Mouse (Mus musculus) heart, postnatal 0 days (tissue): ENCODE measurements around the gene Tpgs1.

Source experiments
- CTCF ChIP-seq: IDR thresholded peaks from 2 replicates; pipeline ENCODE4 v1.5.1; 2016; ENCODE audit warnings: antibody characterized with exemption, control low read depth, low read depth
- EP300 ChIP-seq: IDR thresholded peaks from 2 replicates; pipeline ENCODE4 v1.6.1; 2016; ENCODE audit warnings: antibody characterized with exemption, low read depth

DNA sequence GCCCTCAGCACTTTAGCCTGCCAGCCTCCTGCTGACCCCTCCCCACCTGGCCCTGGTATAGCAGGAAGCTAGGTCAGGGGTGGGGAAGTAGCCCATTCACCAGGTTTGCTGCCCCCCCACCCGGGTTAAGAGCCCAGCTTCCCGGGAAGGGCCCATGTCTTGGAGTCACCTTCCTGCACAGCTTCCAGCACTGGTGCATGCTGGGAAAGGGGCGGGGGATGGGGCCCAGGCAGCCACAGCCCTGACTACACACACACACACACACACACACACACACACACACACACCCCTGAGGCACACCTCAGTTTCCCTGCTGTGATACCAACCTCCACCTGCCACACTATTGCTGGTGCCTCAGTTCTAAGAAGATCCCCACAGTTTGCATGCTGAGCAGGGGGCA lies 7.3 kb upstream of the Tpgs1 start:
- no peak for TF ChIP-seq CTCF
- TF ChIP-seq EP300, result no peak
